ENCODE assay signal across 7 mouse cellular contexts in the genomic region with DNA sequence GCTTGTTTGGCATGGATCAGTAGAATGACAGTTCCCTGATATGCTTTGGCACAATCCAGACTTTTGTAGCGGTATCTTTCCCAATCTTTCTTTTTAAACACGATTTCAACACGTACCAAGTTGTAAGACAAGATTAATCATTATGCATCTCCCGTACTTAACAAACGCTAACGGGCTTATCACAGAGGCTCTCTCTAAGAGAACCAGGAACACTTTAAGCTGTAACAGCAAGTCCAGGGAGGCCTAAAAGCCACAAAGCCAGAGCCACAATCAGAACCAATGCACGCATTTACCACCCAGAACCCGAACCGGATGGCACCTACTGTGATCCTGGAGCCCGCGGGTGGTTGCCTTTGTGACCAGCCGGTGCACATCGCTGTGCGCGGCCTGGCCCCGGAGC. TPM values are rescaled to one million over a fixed set of nuclear protein-coding genes. Genes with fewer than 3 reads are reported as not detected.
DNase-seq lines count a peak whose midpoint lies in the region; ATAC-seq and TF ChIP-seq lines count a peak whose summit lies in the region.

No protein-coding gene starts in this region.

- WGBS in lung, embryonic 14.5 days, result 5% methylated on average over 16 of the region's 16 CpGs
- WGBS in forebrain, embryonic 12.5 days, result 11% methylated on average over 16 of the region's 16 CpGs
- 8% methylated on average over 16 of the region's 16 CpGs for WGBS in intestine, embryonic 16.5 days
- WGBS in neural tube, embryonic 15.5 days, result 9% methylated on average over 16 of the region's 16 CpGs

- H3K4me3 ChIP-seq in lung, embryonic 14.5 days (ENCODE audit: low read depth, low read length), result peak overlapping the region; percentile 41
- peak overlapping the region; percentile 50 for H3K4me3 ChIP-seq in forebrain, embryonic 12.5 days (replicated peaks)
- H3K4me3 ChIP-seq in intestine, embryonic 16.5 days (ENCODE audit: low read length), result peak overlapping the region; percentile 52
- peak overlapping the region; percentile 47 for H3K4me3 ChIP-seq in neural tube, embryonic 15.5 days (replicated peaks)

- ATAC-seq in lung, embryonic 14.5 days (ENCODE audit: insufficient read depth), result no peak
- no peak for ATAC-seq in forebrain, embryonic 12.5 days (ENCODE audit: low FRiP score)
- peak; percentile 66 for ATAC-seq in intestine, embryonic 16.5 days
- ATAC-seq in neural tube, embryonic 15.5 days (ENCODE audit: low FRiP score), result no peak
- no peak for ATAC-seq in erythroid progenitor cell, adult 5-6 weeks (replicated peaks; ENCODE audit: low FRiP score, poor library complexity, severe bottlenecking)

- no peak for TF ChIP-seq CTCF in lung, embryonic 14.5 days (IDR thresholded peaks at IDR 0.05; ENCODE audit: low read depth)

- no peaks in the 10 kb centered on the region for H3K9me3 ChIP-seq in lung, embryonic 14.5 days (ENCODE audit: low read depth, low read length)
- H3K9me3 ChIP-seq in forebrain, embryonic 12.5 days, result peaks cover 4% of the 10 kb centered on the region; the same call in 1 of the 2 replicates
- no peaks in the 10 kb centered on the region for H3K9me3 ChIP-seq in intestine, embryonic 16.5 days (ENCODE audit: control insufficient read depth, low read length)
- H3K9me3 ChIP-seq in neural tube, embryonic 15.5 days (replicated peaks), result 0 out of 2 replicates have a peak, but pooled peaks cover 4% of the 10 kb centered on the region

- no peaks in the 10 kb centered on the region for H3K4me1 ChIP-seq in lung, embryonic 14.5 days (ENCODE audit: insufficient read depth)
- H3K4me1 ChIP-seq in forebrain, embryonic 12.5 days, result peaks cover 6% of the 10 kb centered on the region; the same call in 1 of the 2 replicates
- peaks cover 3% of the 10 kb centered on the region; the same call in 1 of the 2 replicates for H3K4me1 ChIP-seq in intestine, embryonic 16.5 days (ENCODE audit: control insufficient read depth, insufficient read depth, low read length)
- peaks cover 11% of the 10 kb centered on the region for H3K4me1 ChIP-seq in neural tube, embryonic 15.5 days

- H3K4me2 ChIP-seq in lung, embryonic 14.5 days, result peak overlapping the region; percentile 80
- H3K4me2 ChIP-seq in forebrain, embryonic 12.5 days, result peak overlapping the region; percentile 71
- peak overlapping the region; percentile 88 for H3K4me2 ChIP-seq in intestine, embryonic 16.5 days (ENCODE audit: low read depth, low read length)
- H3K4me2 ChIP-seq in neural tube, embryonic 15.5 days, result peak overlapping the region; percentile 82

- DNase-seq in lung, embryonic 14.5 days, result peak; percentile 16
- DNase-seq in lung, adult 18-20 months, result no peak
- DNase-seq in thymus, postnatal 14 days, result no peak

- H3K27ac ChIP-seq in lung, embryonic 14.5 days (ENCODE audit: low read depth), result no peak overlapping the region
- no peak overlapping the region for H3K27ac ChIP-seq in forebrain, embryonic 12.5 days
- no peak overlapping the region; the same call in 1 of the 2 replicates for H3K27ac ChIP-seq in intestine, embryonic 16.5 days (ENCODE audit: low read length)
- no peak overlapping the region for H3K27ac ChIP-seq in neural tube, embryonic 15.5 days (replicated peaks)

- no peaks in the 10 kb centered on the region for H3K36me3 ChIP-seq in lung, embryonic 14.5 days (ENCODE audit: insufficient read depth)
- no peaks in the 10 kb centered on the region for H3K36me3 ChIP-seq in forebrain, embryonic 12.5 days (replicated peaks)
- no peaks in the 10 kb centered on the region for H3K36me3 ChIP-seq in intestine, embryonic 16.5 days (ENCODE audit: control insufficient read depth, insufficient read depth, low read length)
- no peaks in the 10 kb centered on the region for H3K36me3 ChIP-seq in neural tube, embryonic 15.5 days

- H3K9ac ChIP-seq in lung, embryonic 14.5 days, result peak overlapping the region; percentile 44
- H3K9ac ChIP-seq in forebrain, embryonic 12.5 days, result peak overlapping the region; percentile 50
- peak overlapping the region; percentile 69 for H3K9ac ChIP-seq in intestine, embryonic 16.5 days (ENCODE audit: low read depth, low read length)
- peak overlapping the region; percentile 34; the same call in 1 of the 2 replicates for H3K9ac ChIP-seq in neural tube, embryonic 15.5 days (replicated peaks)

- H3K27me3 ChIP-seq in lung, embryonic 14.5 days (ENCODE audit: insufficient read depth, low read length), result peaks cover 12% of the 10 kb centered on the region; the same call in 1 of the 2 replicates
- peaks cover 33% of the 10 kb centered on the region for H3K27me3 ChIP-seq in forebrain, embryonic 12.5 days
- no peaks in the 10 kb centered on the region; the same call in 1 of the 2 replicates for H3K27me3 ChIP-seq in intestine, embryonic 16.5 days (replicated peaks; ENCODE audit: control insufficient read depth, insufficient read depth, low read length)
- peaks cover 18% of the 10 kb centered on the region for H3K27me3 ChIP-seq in neural tube, embryonic 15.5 days (replicated peaks)

RNA-seq across cellular contexts. Expression of a gene that starts 1.2 kb away (rescaled TPM):
- 0.14 and 0.18 TPM in 2 replicates for polyA plus RNA-seq in lung, embryonic 14.5 days (2014; fragmentation: Nextera tagmentation; extraction: Ambion mirVana)
- 0.32 and 0.33 TPM in 2 replicates for polyA plus RNA-seq in forebrain, embryonic 12.5 days (2016; fragmentation: Nextera tagmentation; extraction: Ambion mirVana)
- polyA plus RNA-seq in intestine, embryonic 16.5 days (2015; fragmentation: Nextera tagmentation; extraction: Ambion mirVana), result 7.0 and 11.7 TPM in 2 replicates
- 0.80 and 1.1 TPM in 2 replicates for polyA plus RNA-seq in neural tube, embryonic 15.5 days (2015; fragmentation: Nextera tagmentation; extraction: Ambion mirVana)
- total RNA-seq in erythroid progenitor cell, adult 5-6 weeks (2015; ENCODE audit: low replicate concordance), result not detected in 2 replicates
- total RNA-seq in erythroid progenitor cell, adult 5-6 weeks (2017; ENCODE audit: low replicate concordance), result not detected in 2 replicates

RNA-seq across cellular contexts. Expression of a gene that starts 14.4 kb away (rescaled TPM):
- not detected in 2 replicates for polyA plus RNA-seq in lung, embryonic 14.5 days (2014; fragmentation: Nextera tagmentation; extraction: Ambion mirVana)
- not detected in 2 replicates for polyA plus RNA-seq in forebrain, embryonic 12.5 days (2016; fragmentation: Nextera tagmentation; extraction: Ambion mirVana)
- polyA plus RNA-seq in intestine, embryonic 16.5 days (2015; fragmentation: Nextera tagmentation; extraction: Ambion mirVana), result not detected in 2 replicates
- polyA plus RNA-seq in neural tube, embryonic 15.5 days (2015; fragmentation: Nextera tagmentation; extraction: Ambion mirVana), result not detected in 2 replicates
- not detected in 2 replicates for total RNA-seq in erythroid progenitor cell, adult 5-6 weeks (2015; ENCODE audit: low replicate concordance)
- not detected in 2 replicates for total RNA-seq in erythroid progenitor cell, adult 5-6 weeks (2017; ENCODE audit: low replicate concordance)

RNA-seq across cellular contexts. Expression of a gene that starts 15.0 kb away (rescaled TPM):
- 0.11 and 0.42 TPM in 2 replicates for polyA plus RNA-seq in lung, embryonic 14.5 days (2014; fragmentation: Nextera tagmentation; extraction: Ambion mirVana)
- polyA plus RNA-seq in forebrain, embryonic 12.5 days (2016; fragmentation: Nextera tagmentation; extraction: Ambion mirVana), result 0.15 and 0.33 TPM in 2 replicates
- polyA plus RNA-seq in intestine, embryonic 16.5 days (2015; fragmentation: Nextera tagmentation; extraction: Ambion mirVana), result 12.9 and 20.6 TPM in 2 replicates
- polyA plus RNA-seq in neural tube, embryonic 15.5 days (2015; fragmentation: Nextera tagmentation; extraction: Ambion mirVana), result 0.55 and 1.2 TPM in 2 replicates
- total RNA-seq in erythroid progenitor cell, adult 5-6 weeks (2015; ENCODE audit: low replicate concordance), result not detected in 2 replicates
- total RNA-seq in erythroid progenitor cell, adult 5-6 weeks (2017; ENCODE audit: low replicate concordance), result not detected in 2 replicates

RNA-seq across cellular contexts. Expression of a gene that starts 16.0 kb away (rescaled TPM):
- polyA plus RNA-seq in lung, embryonic 14.5 days (2014; fragmentation: Nextera tagmentation; extraction: Ambion mirVana), result not detected in 2 replicates
- not detected in 2 replicates for polyA plus RNA-seq in forebrain, embryonic 12.5 days (2016; fragmentation: Nextera tagmentation; extraction: Ambion mirVana)
- 0.21 and 0.28 TPM in 2 replicates for polyA plus RNA-seq in intestine, embryonic 16.5 days (2015; fragmentation: Nextera tagmentation; extraction: Ambion mirVana)
- polyA plus RNA-seq in neural tube, embryonic 15.5 days (2015; fragmentation: Nextera tagmentation; extraction: Ambion mirVana), result 0.88 and 1.00 TPM in 2 replicates
- not detected in 2 replicates for total RNA-seq in erythroid progenitor cell, adult 5-6 weeks (2015; ENCODE audit: low replicate concordance)
- not detected in 2 replicates for total RNA-seq in erythroid progenitor cell, adult 5-6 weeks (2017; ENCODE audit: low replicate concordance)

RNA-seq across cellular contexts. Expression of a gene that starts 43.9 kb away (rescaled TPM):
- polyA plus RNA-seq in lung, embryonic 14.5 days (2014; fragmentation: Nextera tagmentation; extraction: Ambion mirVana), result 92.9 and 98.2 TPM in 2 replicates
- polyA plus RNA-seq in forebrain, embryonic 12.5 days (2016; fragmentation: Nextera tagmentation; extraction: Ambion mirVana), result 41.0 and 45.4 TPM in 2 replicates
- 159 and 188 TPM in 2 replicates for polyA plus RNA-seq in intestine, embryonic 16.5 days (2015; fragmentation: Nextera tagmentation; extraction: Ambion mirVana)
- 71.2 and 78.4 TPM in 2 replicates for polyA plus RNA-seq in neural tube, embryonic 15.5 days (2015; fragmentation: Nextera tagmentation; extraction: Ambion mirVana)
- total RNA-seq in erythroid progenitor cell, adult 5-6 weeks (2015; ENCODE audit: low replicate concordance), result 2.2 TPM in 1 of 2 replicates, not detected in the other
- 13.4 TPM in 1 of 2 replicates, not detected in the other for total RNA-seq in erythroid progenitor cell, adult 5-6 weeks (2017; ENCODE audit: low replicate concordance)
